Mouse (Mus musculus): ENCODE results near the gene Dnajc9. TPM values are rescaled to one million over a fixed set of nuclear protein-coding genes. Genes with fewer than 3 reads are reported as not detected.

The Dnajc9 gene
- polyA plus RNA-seq, 1 experiment from 2014 or later: 161 TPM

GRCm38 (mm10) chr14:20339415-20339814 lies 49.3 kb downstream of the Dnajc9 start:
- Histone ChIP-seq H3K27ac (ENCODE audit: low read length) (no peak overlapping the region), H3K4me3 (ENCODE audit: low read length) (no peak overlapping the region), H3K9ac (ENCODE audit: low read length) (no peak overlapping the region), H3K36me3 (ENCODE audit: control insufficient read depth, insufficient read depth, low read length) (peaks cover 16% of the 10 kb centered on the region; the same call in 1 of the 2 replicates), H3K4me1 (replicated peaks; ENCODE audit: control insufficient read depth, insufficient read depth, low read length) (no peaks in the 10 kb centered on the region), H3K4me2 (ENCODE audit: low read depth, low read length) (no peak overlapping the region), H3K27me3 (ENCODE audit: control insufficient read depth, insufficient read depth, low read depth, low read length) (no peaks in the 10 kb centered on the region), H3K9me3 (ENCODE audit: control insufficient read depth, low read length) (no peaks in the 10 kb centered on the region)
- no peak for ATAC-seq (ENCODE audit: low read depth)
- 95% methylated on average over 5 of the region's 5 CpGs for WGBS

Other genes starting within 250 kb of the Dnajc9 start
- 13.7 and 14.2 TPM in 2 replicates for gene Kcnk5, start 207.1 kb downstream of the Dnajc9 start, polyA plus RNA-seq (2015; fragmentation: Nextera tagmentation; extraction: Ambion mirVana)
- 0.72 and 0.77 TPM in 2 replicates for gene Kcnk16, start 119.7 kb downstream of the Dnajc9 start, polyA plus RNA-seq (2015; fragmentation: Nextera tagmentation; extraction: Ambion mirVana)
- 18.0 and 22.8 TPM in 2 replicates for gene Nudt13, start 94.2 kb downstream of the Dnajc9 start, polyA plus RNA-seq (2015; fragmentation: Nextera tagmentation; extraction: Ambion mirVana)
- 46.8 and 47.9 TPM in 2 replicates for gene Ecd, start 40.8 kb downstream of the Dnajc9 start, polyA plus RNA-seq (2015; fragmentation: Nextera tagmentation; extraction: Ambion mirVana)
- 32.4 and 34.0 TPM in 2 replicates for gene Fam149b, start 40.7 kb downstream of the Dnajc9 start, polyA plus RNA-seq (2015; fragmentation: Nextera tagmentation; extraction: Ambion mirVana)
- gene Mrps16, start 4.7 kb upstream of the Dnajc9 start, polyA plus RNA-seq (2015; fragmentation: Nextera tagmentation; extraction: Ambion mirVana): 88.8 and 89.0 TPM in 2 replicates
- gene Cfap70, start 63.3 kb upstream of the Dnajc9 start, polyA plus RNA-seq (2015; fragmentation: Nextera tagmentation; extraction: Ambion mirVana): 2.2 and 5.6 TPM in 2 replicates
- 45.4 TPM in 2 replicates for gene Anxa7, start 91.2 kb upstream of the Dnajc9 start, polyA plus RNA-seq (2015; fragmentation: Nextera tagmentation; extraction: Ambion mirVana)
- gene Mss51, start 108.0 kb upstream of the Dnajc9 start, polyA plus RNA-seq (2015; fragmentation: Nextera tagmentation; extraction: Ambion mirVana): 0.45 and 1.0 TPM in 2 replicates
- gene Ppp3cb, start 157.7 kb upstream of the Dnajc9 start, polyA plus RNA-seq (2015; fragmentation: Nextera tagmentation; extraction: Ambion mirVana): 34.2 and 39.0 TPM in 2 replicates